Mouse (Mus musculus) kidney, postnatal 25 days (tissue): Measurements from ENCODE around the gene Slc35f2.

Experiments used
- DNase-seq, 2 experiments: peaks; one replicate each; pipeline ENCODE4 v3.0.0; 2021; ENCODE audit warnings: mixed read lengths in 2 of 2

Slc35f2 gene

DNA sequence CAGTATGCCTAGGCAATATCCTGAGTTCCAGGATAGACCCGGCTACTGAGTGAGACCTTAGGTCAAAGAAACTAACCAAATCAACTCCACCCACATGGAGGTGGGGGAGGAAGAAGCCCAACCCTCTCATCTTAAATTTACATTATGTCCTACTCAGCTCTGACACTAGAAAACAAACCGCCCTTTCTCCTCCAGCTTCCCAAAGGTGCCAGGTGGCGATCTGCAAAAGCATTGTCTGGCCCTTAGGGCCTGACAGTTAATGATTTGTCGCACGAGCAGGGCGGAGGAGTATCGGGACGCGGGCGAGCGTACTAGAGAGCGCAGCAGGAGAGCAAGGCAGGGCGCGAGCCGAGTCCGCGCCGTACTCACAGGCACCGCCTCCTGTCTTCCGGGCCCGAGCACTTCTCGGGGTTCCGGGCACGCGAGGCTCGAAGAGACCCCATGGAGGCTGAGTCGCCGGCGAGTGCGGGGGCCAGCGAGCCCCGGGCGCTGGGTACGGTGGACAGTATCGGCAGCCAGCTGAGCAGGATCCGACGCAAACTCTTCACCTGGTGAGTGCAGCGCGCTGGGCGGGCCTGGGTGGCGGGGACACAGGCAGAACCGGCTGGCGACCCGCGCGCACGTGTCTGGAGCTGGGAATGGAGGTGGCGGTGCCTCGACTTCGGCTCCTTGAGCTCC lies at the start of gene Slc35f2:
Gene Slc35f2, plus strand, starts transcription at position 195 of the 678 bp plus-strand sequence.
- DNase-seq = peak; percentile 71 to 88

DNA sequence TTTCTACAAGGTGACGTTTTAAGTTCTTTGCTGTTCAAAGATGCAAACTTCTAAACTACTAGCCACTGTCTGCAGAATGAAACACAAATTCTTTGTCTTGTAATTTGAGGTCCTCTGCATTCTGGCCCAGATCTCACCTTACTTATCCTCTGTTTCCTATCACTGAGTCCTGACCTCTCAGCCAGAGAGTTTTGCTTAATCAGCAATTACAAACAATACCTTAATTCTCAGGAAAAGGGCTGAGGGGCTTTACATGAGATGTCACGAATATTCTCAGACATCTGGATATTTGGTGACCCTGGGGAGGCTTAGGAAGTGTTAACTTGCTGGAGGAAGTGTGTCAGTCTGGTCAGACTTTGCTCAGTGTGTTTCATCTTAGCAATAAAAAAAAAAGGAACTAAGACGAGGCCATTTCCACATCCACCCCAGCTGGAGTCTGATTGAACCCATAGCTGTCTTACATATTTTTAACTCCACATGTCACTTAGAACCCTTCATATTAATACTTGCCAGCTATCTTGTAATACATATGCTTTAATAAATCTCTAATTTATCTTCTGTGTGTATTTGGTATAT lies 30.4 kb upstream of the Slc35f2 start:
- DNase-seq = no peak

DNA sequence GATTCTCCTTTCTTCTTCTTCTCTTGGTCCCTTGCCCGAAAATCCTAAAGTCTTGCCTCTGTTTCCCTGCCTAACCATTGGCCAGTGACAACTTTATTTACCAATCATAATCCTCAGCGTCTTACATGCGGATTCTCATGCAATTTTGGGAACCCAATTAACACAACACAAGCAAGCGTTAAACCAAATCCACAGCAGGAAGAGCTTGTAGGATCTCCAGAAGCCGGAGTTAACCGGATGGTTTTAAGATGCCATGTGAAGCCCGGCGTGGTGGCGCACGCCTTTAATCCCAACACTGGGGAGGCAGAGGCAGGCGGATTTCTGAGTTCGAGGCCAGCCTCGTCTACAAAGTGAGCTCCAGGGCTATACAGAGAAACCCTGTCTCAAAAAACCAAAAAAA lies 20.9 kb upstream of the Slc35f2 start:
- DNase-seq = no peak

DNA sequence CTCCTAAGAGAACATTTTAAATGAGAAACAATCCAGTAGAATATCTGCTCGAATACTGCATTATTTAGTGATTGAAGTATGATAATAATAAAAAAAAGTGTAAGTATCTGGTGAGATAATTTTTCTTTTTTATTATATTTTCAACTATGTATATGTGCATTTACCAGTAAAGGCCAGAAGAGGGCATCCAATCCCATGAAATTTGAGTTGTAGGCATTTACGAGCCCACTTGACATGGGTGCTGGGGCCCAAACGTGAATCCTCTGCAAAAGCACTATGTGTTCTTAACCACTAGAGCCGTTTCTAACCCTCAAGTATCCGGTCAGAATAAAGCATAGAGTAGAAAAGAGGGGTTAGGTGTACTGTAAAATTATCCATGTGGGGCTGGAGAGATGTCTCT lies 20.4 kb upstream of the Slc35f2 start:
- no peak for DNase-seq

DNA sequence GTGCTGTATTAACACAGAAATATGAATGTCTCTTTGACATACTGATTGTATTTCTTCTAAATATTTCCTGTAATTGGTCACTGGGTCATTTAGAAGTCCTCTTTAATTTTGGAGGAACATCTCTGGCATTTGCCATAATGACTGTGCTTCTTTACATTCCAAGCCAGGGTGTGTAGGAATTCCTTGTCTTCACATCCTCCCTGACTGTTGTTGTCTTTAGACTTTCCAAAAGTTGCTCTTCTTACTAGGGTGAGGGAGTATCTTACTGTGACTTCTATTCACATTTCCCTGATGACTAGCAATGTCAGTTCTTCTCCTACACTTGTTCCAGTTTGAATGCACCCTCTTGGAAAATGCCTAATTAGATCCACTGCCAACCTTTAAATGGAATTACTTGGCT lies 16.5 kb upstream of the Slc35f2 start:
- DNase-seq = no peak

DNA sequence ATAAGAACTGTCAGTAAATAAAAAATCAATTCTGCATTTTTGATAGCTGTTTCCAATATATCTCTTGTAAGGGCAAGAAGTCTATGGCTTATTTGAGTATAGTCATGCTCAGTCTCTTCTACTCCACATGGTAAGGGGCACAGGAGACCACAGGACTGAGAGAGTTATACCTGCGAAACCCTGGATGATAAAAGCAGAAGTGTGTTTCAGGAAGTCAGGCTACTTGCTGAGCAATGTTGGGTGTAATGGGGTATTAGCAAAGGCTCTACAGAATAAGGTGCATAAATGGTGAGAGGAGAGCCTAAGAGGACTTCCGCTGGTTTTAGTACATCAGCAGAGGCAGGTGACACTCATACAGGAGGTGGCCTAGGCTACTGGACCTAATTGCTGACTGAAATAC lies 13.2 kb upstream of the Slc35f2 start:
- DNase-seq = no peak

DNA sequence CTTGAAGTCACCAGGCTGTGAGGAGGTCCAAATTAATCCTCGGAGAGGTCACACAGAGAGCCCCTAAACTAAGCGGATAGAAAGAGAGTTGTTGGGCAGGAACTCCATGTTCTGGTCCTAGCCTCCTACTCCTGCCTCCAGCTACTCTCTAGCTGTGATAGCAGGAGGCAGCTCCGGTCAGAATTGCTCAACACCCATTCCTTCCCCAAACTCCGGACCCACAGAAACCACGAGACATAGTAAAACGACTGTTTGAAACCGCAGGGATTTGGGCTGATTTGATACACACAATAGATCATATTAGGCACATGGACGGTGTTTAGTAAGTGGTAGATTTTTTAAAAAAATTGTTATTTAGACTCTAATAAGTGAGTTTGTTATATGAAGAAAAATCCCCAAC lies 6.6 kb upstream of the Slc35f2 start:
- no peak for DNase-seq

DNA sequence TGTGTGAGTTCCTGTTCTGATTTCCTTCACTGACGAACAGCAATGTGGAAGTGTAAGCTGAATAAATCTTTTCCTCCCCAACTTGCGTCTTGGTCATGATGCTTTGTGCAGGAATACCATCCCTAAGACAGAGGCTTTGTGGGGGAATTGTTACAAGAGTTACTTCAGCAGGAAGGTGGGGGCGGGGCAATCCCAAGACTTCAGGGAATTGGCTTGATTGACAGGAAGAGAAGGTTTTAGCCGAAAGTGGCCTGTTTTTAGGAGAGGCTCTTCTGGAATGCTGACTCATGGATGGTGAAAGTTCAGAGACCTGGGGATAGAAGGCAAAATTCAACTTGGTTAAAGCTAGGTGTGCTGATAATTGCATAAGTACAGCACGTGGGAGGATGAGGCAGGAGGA lies 2.9 kb upstream of the Slc35f2 start:
- DNase-seq = no peak

DNA sequence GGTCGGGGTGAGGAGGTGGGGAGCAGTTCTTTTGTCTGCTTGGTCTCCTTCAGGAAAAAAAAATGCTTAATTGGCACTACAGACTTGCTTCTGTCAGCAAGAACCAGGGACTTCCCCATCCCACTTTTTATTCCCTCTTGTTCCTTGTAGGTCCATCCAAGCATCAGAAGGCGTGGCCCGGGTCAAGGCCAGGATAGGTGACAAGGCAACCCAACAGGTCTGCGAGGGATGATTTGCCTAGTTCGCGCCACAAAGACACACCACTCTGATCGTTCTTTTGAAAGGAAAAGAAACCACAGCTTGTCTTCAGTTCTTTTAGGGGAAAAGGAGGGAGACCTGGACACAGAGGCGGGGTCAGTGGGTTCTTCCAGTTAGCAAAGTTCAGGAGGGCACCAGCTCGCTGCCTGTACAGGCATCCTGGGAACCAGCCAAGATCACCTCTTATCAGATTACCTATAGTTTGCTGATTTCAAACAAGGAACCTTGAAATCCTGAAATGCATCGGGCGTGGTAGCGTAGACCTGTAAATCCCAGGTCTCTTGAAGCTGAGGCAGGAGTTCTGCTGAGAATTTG lies 481 bp upstream of the Slc35f2 start:
- DNase-seq = peak; percentile 14 to 48

DNA sequence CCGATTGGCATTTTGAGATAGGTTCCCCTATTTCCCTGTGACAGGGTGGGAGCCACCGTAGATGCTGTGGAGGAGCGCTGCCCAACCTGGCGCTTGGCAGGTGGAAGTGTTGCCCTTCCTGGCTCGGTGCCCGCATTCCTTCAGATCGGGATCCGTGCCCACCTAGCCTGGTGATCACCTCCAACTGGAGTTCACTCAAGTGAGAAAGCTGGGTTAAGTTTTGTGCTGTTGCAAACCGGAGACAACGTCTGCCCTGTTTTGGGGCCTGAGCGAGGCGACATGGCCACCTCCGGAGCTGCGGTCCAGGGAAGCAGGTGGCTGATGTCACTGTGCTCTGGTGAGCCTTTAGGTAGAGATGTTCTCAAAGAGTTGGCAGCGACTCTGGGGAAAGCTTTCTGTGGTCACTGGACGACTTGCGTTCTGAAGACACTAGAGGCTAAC lies 803 bp downstream of the Slc35f2 start:
- peak; percentile 94 for DNase-seq

DNA sequence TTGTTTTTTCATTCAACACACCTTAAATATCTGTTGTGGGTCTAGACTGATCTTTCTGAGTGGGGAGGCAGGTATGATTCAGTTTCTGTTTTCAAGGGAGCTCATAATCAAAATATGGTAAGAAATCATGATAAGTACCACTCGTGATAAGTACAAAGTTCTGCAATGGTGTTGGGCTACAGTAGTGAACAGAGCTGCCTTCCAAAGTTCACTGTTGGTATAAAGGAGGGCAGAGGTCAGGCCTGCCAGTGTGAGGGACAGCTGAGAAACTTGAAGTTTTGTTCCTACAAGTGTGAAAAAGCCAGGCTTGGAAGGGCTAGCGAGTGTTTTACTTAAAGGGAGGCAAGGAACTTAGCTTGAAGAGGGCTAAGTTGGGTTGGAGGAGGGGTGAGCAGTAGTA lies 4.2 kb downstream of the Slc35f2 start:
- peak; percentile 29 to 48 for DNase-seq

DNA sequence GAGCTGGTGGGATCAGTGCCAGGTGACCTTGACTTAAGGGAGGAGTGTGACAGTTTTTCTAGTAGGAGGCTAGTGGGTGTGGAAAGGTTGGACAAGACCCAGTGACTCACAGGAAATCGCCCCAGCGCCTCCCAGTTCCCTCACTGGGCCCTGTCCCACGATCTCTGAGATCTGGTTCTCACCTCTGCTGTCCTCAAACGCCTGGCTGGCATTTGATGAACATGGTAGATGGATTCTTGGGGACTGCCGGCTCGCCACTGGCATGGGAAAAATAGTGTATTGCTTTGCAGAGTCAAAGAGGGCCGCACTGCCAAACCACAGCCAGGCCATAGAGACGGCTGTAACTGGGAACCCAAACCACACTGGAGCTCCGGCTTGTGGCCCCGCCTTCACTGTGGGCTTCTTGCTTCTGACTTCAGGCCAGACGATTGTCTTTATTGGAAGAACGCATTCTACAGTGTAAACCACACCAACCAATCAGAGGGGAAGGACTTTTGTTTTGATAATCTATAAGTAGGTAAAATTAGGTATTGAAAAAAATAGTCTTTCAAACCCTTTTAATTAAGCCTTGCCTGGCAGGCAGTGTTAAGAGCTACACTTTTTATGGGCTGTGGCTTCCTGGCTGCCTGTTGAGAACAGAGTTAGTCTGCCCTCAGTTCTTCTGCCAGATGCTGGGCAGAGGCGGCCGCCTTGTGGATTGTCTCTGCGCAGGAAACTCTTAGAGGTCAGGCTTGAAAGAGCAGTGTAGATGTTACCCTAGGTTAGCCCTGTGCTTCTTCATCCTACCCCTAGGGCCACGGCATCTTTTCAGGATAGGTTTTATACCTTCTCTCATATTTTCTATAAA lies 15.4 kb downstream of the Slc35f2 start:
- no peak for DNase-seq

DNA sequence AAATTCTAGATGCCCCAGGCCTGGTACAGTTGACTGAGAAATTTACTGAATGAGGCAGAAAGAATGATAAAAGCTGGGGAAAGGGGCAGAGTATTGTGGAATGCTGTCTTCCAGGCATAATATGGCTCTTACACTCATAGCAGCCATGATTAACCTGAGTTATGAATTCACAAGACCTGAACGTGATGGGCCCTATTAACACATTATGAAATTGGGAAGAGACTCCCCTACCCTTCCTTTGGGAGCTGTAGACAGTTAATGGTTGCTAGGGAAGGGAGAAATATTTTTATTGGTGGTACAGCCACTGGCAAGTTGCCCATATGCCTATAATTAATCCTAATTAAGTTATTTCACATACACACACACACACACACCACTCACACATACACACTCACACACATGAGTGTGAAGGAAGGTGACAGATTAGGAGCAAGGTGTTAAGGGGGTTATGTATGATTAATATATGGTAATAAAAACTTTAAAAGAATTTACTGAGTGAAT lies 22.5 kb downstream of the Slc35f2 start:
- DNase-seq = no peak

DNA sequence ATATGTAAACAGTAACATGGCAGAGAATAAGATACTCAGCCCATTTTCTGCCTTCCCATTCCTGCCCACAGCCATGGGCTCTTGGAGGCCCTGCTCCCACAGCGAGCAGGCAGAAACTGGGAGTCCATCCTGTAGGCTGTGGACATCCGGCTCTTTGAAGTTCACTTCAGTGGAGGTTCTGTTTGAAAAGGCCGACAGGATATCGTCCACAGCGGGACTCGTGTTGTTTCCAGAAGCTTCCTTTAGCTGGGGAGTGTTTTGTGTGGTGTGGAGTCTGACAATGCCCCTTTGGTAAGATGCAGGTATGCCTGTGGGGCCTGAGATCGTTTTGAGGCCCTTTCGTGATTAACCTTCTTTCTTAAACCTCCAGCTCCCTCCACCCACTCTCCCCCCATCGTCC lies 23.2 kb downstream of the Slc35f2 start:
- no peak for DNase-seq

DNA sequence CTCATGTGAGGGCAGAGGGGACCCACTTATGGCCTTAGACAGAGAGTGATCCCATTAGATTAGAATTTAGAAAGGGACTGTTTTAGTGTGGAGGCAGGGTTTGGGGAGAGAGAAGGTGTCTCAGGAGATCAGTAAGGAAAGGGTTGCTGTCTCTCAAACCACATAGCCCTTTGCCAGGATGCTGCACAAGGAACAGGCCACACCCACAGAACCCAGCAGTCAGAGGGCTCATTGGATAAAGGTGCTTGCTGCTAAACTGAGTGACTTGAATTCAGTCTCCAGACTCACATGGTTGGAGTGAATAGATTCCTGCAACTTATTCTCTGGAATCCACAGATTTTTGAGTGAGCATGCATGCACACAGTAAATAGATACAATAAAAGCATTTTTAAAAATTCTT lies 24.0 kb downstream of the Slc35f2 start:
- no peak for DNase-seq

DNA sequence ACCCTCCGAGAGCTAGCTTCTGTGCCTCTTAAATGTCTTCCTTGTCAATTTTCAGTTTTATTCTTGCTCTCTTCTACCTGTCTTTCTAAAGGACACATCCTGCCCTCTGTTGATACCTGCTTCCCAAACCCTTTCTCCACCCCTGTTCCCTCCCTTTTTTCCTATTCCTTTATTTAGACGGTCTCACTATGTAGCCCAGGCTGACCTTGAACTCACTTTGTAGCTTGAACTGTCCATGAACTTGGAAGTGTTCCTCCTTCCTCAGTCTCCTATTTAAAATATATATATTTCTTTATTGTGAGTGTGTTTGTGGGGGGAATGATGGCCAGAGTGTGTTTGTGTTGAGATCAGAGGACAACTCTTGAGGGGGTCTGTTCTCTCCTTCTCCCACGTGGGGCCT lies 25.0 kb downstream of the Slc35f2 start:
- no peak for DNase-seq

DNA sequence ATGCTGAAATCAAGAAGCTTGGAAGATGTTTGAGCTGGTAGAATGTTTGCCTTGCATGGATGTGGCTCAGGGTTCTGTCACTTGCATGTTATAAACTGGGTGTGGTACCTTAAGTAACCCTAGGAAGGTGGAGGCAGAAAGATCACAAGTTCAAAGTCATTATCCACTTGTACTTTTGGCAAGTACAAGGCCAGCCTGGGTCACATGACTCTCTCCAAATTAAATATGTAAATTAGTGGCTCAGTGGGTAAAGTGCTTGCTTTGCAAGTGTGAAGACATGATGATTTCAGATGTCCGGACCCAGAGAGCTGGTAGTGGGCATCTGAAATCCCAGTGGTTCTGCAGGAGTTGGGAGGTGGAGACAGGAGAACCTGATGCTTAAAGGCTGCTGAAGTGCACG lies 25.8 kb downstream of the Slc35f2 start:
- no peak for DNase-seq

DNA sequence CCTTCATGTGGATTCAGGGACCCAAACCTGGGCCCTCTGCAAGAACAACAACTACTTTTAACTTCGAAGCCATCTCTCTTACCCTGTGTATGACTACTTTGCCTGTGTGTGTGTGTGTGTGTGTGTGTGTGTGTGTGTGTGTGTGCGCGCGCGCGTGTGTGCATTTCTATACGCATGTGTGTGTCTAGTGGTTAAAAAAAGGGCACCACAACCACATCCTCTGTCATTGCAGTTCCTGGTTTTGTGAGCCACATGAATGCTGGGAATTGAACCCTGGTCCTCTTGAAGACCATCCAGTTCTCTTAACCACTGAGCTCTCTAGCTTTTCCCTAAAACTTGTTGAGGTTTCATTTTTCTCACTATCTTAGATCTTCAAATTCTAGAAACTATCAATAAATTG lies 31.6 kb downstream of the Slc35f2 start:
- no peak for DNase-seq

DNA sequence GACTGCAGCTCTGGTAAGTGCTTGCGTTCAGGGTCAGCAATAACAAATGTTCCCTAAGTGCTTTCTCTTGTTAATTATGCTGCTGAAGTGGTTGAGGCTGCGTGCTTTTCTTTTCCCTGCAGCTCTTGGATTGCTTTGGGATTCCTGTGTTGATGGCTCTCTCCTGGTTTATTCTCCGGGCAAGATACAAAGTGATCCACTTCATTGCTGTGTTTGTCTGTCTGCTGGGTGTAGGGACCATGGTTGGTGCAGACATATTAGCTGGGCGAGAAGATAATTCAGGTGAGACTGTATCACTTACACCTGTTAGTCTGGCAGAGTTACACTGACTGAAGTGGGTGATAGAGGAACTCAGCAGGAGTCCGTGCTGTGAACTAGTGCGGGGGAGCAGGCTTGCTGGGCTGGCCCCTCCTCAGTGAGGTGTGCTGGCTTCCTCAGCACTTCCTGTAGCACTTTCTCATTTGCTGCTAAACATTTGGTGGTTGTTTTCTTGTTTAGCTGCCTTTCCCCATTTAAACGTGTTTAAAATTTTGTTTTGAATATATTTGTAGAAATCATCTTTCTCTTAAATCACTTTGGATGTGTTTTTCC lies 35.3 kb downstream of the Slc35f2 start:
- no peak for DNase-seq

DNA sequence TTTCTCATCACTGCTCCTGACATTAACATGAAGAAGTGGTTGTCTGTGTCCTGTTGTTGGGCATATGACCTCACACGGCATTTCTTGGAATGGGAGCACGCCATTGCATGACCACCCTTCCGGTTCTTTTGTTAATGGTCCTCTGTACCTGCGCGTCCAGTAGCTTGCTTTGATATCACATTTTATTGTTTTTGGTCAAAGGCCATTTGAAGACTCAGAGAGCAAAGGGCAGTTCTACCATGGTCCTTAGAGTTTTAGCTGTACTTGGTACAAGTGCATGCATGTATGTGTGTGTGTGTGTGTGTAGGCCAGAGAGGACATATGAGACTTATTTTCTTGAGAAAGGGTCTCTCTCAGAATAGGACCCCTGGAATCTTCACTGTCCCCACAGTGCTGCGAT lies 42.1 kb downstream of the Slc35f2 start:
- DNase-seq = no peak

DNA sequence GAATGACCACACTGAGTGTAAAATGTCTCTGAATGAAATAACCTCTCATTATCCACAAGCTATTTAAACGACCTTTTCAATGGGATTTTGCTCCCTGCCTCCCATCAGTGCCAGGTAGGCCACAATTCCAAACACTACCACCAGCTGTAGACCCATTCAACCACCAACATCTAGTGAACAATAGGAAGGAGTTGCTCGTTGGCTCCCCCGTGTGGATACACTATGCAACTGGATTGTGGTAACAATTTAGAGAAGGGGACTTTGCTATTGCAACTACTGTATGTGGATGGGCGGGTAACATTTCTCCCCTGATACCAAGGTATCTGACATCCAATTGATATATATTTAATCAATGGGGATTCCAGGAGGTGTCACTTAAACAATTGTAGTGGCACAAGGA lies 47.4 kb downstream of the Slc35f2 start:
- peak; percentile 58 to 81 for DNase-seq

DNA sequence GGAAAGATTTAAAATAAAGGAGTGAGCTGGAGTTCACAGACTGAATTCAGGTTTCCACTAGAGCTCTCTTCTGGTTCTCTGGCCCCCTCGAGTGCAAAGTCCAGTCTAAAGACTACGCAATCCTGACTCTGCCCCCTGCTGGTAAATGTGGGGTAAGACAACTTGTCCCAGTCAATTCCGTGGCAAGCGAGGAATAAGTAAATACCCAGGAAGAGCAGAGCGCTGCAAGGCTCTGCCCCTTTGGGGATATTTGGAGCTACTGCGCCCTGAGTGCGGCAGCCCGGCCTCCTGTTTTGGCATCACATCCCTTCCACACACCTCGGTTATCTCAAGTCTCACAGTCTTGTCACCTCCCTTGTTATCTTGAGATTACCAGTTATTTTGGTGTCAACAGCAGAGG lies 54.0 kb downstream of the Slc35f2 start:
- DNase-seq = peak; percentile 16 to 36
